Mouse (Mus musculus) mesoderm, embryonic 11.5 days (tissue): ENCODE data around the gene Tespa1.
"Not testable (repeated sequence)": the region's sequence is repeated elsewhere in the genome, so short reads cannot be mapped to it uniquely, and the experiment has no call there.

Source experiments
- DNase-seq: peaks from one replicate; pipeline ENCODE4 v3.0.0-alpha.2; 2012; ENCODE audit warnings: low read depth, low spot score

The Tespa1 gene

DNA sequence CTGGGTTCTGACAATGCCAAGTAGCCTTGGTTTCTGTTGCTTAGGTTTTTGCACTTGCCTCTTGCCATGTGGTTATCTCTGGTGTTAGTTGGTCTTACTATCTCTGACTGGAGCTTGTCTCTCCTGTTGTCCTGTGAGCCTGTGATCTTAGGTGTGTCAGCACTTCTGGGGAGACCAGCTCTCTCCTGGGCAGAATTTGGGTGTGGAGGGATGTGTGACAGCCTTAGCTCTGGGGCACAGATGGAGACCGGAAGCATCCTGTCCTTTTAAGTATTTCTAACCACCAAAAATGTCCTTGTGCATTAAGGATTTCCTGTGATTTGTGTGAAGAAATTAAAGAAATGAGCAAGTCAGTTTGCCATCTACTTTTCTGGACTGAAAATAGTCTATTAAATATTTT is 21.4 kb downstream of the Tespa1 start:
- DNase-seq, result no peak

DNA sequence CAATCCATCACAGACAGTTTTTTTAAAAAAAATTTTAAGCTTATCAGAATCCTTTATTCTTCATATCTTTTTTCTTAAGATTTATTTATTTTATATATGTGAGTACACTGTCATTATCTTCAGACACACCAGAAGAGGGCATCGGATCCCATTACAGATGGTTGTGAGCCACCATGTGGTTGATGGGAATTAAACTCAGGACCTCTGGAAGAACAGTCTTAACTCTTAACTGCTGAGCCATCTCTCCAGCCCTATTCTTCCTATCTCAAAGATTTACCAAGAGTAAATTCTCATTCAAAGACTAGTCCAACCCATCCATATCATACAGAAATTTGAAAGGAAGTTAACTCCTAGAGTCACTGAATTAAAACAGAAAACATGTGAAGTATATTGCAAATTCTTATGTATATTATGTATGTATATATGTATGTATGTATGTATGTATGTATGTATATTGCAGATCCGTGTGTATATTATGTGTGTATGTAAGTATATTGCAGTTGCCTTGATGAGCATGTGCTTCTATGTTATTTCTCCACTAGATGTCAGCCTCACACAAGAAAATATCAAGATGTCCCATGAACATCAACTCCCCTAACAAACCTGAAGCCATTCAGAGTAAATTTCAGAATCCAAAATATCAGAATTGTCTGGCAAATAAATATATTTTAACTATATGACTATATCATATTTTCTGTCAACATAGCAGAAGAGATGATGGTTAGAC is 40.9 kb downstream of the Tespa1 start:
- DNase-seq, result peak; percentile 32

DNA sequence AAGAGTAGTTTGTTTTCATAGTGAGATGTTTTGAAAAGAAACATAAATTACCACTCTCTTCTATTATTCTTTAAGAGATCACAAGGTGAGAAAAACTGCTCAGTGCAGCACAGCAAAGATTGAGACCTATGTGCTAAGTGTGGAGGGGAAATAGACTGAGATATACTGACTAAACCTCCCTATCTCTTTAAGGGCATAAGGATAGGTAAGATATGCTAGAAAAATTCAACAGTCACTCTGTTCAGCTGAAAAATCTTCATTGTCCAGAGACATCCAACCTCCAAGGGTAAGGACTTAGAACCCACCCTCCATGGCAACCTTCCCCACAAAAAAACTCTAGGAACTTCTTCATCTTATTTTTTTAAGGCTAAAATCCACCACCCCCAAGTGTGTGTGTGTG is 42.1 kb downstream of the Tespa1 start:
- DNase-seq, result no peak

DNA sequence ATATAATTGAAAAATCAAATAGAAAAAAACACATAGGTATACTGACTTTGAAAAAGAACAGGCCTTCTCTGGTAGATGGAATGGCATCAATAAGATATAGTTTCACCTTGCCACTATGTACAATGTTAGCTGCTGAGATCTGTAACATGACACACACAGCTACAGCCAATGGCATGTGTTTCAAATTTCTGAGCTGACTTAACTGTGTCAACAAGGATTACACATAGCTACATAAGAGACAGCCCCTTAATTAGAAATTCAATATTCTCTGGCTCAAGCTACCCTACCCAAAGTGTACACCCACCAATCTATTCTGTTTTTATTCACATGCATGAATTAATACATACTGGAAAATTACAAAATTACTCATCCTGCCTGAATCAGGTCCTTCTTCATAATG is 45.7 kb downstream of the Tespa1 start:
- no peak for DNase-seq

DNA sequence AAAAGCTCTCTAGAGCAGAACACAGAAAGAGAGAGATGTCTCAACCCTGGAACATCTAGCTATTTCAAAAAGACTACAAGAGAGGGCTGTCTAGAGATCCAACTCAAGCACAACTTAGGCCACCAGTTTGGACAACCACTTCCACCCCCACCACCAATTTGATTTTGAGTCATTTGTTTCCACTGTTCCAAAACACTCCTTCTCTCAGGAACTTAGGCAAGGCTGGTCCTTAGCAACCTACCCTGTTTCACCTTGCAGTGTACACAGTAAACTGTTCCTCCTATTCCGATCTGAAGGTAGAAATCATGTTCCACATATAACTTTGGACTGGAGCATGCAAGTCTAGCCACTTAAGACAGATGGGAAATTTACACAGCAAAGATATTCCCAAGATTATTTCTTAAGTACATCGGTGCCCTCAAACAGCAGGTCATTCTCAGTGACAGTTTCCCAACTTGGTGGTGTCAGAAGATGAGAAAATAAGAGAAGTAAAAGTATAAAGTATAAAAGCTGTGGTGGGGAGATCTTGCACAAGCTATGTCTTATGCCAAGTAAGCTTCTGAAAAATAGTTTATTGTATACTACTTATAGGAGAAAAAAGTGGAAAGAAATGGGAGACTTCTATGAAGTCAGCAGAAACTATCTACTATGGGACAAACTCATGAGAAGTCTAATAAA is 47.5 kb downstream of the Tespa1 start:
- no peak for DNase-seq

DNA sequence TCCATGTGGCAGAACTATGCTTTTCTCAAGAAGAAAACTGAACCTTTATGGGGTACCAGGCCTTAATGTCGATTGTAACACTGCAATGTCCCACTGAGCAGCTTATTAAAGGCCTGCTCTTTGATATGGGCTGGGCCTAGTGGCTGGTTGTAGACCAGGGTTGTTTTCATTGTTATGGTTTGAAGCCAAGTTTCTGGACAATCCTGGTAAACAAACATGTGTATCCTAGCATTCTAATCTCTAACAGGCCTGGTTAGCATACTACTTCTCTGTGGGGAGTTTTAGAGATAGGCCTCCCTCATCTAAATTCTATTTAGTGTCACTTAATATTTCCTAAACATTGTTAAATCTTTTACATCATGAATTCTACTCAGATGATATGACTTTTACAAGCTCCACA is 49.0 kb downstream of the Tespa1 start:
- no peak for DNase-seq

DNA sequence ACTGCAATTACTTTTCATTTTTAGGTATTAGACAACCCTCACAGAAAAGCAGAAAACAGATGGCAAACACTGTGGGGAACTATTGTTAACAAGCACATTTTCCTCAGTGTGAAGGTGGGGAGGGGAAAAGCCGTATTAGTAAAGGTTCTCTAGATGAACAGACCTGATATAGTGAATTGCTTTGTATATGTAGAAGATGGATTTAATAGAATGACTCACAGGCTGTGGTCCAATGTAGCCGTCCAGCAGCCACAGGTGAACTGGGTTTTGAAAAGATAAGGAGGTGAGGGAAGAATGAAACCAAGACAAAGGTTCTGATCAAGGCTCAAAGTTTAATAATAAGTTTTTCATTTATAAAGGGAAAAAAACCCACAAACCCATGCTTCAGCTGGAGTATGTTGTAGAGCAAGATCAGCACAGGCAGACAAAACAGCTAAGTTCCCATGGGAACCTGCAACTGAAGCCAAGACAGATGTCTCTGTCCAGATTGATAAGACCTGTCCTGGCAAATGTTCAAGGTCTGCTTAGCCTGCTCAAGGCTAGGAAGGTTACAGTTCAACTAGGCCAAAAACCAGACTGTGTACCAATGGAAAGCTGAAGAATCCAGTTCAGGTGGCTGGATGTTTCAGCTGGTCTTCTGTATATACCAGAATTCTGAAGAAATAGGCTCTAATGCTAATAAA is 50.0 kb downstream of the Tespa1 start:
- DNase-seq, result no peak

DNA sequence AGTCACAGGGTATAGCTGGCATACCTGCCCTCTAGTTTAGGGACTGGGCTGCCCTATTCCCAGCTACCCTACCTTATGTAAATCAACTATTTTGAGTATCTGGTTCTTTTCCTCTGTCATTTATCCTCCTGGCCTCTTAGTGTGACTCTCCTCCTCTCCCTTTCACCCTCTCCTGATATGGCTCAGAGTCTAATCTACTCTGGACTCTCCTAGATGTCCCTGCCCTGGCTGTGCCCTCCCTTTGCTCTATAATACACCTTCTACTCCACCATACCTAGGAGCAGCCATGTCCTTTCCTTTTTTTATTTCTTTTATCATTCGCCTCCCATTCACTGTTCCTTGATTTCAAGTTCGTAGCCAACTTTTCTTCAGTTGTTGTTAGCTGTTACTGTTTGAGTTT is 52.5 kb downstream of the Tespa1 start:
- no peak for DNase-seq

DNA sequence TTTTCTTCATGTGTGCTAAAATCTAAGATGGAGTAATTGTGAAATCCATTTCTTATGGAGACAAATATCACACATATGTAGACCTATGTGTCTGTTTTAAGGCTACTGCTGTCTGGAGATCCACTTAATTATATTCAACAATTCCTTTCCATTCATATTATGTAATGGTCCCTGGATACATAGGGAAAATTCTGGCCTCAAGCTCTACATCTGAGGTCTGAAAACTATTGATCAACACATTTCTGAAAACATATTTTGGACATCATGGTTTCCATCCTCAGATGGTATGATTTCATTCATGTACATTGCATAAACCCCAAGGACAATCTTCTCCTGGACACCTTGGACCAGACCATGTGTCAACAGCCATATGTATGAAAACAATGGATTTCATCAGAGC is 71.6 kb downstream of the Tespa1 start, which contains the start of gene Vmn2r84:
TSS of gene Vmn2r84 (minus strand) at position 101 of the 400 bp plus-strand sequence.
- no peak for DNase-seq

DNA sequence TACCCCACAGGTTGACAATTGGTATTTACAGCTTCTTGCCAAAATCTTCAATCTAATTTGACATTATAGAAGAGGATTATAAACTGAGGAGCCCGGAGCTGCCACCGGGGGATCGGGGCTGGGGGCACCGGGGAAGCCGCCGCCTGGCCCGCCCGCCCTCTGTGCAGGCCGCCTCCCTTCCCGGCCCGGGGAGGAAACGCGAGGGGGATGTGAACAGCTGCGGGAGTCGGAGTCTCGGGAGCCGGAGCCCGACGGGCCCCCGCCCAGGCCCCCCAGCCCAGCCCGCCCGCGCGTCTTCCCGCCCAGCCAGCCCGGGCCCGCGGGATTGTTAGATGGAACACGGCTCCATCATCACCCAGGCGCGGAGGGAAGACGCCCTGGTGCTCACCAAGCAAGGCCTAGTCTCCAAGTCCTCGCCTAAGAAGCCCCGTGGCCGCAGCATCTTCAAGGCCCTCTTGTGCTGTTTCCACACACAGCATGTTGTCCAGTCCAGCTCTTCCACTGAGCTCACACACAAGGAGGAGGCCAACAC is 89.6 kb downstream of the Tespa1 start:
- not testable (repeated sequence) for DNase-seq
